Mouse (Mus musculus): Measurements from ENCODE around the gene Thap12.

Gene Thap12

DNA sequence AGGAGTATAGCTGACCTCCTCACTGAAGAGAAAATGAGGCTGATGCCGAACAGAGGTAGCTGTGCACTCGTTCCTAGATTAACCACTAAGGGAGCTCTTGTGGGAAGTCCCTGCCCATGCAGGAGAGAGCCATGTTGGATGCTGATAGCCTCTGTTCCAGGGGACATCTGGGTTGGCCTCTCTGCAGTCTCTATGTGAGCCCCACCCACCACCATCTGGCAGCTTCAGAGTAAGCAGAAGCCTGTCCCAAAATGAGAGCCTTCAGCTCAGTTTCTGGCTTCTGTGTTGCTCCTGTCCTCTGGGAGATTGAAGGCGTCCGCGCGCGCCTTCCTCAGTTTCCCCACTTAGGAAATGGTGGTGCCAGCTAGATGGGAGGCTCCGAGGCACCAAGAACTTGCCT, 53.7 kb downstream of the Thap12 start:
- DNase-seq (ENCODE audit: inconsistent ontology term): no peak

DNA sequence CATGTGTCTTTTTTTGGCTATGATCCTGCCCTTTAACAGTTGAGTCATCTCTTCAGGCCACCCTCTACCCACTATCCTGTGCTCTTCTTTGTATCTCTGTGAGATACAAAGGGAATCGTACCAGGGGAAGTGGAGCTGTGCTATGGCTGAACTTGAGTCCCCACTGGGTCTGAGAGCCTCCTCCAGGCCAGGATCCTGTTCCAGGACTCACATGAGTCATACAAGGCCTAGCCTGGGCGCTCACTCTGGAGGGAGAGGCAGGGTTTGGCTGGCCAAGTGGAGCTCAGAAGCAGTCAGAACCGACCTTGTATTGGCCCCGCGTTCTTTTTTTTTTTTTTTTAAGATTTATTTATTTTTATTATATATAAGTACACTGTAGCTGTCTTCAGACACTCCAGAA, 57.2 kb downstream of the Thap12 start:
- no peak for DNase-seq (ENCODE audit: inconsistent ontology term)

DNA sequence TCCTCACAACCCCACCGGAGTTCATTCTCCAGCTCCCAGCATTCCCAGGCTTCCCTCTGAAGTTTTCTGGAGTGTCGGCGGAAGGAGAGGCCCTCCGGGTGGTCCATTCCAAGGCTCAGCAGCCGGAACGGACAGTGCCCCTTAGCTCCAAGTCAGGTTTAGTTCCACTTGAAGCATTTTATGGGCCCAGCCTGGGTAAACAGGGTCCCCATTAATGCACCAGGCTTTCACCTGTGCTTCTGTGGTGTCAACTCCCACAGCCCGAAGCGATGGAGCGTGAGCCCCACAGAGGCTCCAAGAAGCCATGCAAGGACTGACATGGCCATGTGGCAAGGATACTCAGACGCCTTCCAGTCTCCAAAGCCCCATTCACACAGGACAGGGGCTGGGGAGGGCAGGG, 61.0 kb downstream of the Thap12 start:
- DNase-seq (ENCODE audit: inconsistent ontology term): no peak

DNA sequence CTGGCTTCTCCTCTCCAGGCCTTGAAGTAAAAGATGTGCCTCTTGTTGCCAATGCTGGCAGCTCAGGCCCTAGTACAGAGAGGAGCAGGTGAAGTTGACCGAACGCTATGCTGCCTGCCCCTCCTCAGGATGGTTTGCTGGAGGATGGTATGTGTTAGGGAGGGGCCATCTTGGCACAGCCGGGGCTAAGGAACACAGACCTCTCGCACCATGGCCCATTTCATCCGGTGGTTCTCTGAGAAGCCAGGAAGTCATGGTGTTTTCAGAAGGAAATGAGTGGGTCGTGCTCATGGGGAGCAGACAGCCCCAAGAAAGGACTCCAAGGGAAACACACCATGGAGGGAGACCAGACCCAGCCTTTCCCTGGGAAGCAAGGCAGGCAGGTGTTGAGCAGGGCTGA, 64.4 kb downstream of the Thap12 start:
- DNase-seq (ENCODE audit: inconsistent ontology term): no peak
